Mouse (Mus musculus) heart, embryonic 15.5 days (tissue): ENCODE measurements at regions not wholly inside any gene's neighbourhood (a gene's known extent, or its start where the extent isn't known, plus 50 kb on each side); places are given as distances from the start of the nearest gene placed in this dataset.

Source experiments
- ATAC-seq: fragments of 200-750 bp; cut with Nextera tagmentation; replicated peaks from 2 replicates; pipeline ENCODE4 v1.8.0; 2017; ENCODE audit warnings: low read depth, moderate TSS enrichment; ENCODE audit not compliant: insufficient number of reproducible peaks, insufficient read depth, low FRiP score
- H3K27ac ChIP-seq: fragments of 300-500 bp; sonication (generic); 2 replicates; pipeline ENCODE4 v1.5.1; 2015; ENCODE audit warnings: mild to moderate bottlenecking, inconsistent platforms
- H3K27me3 ChIP-seq: fragments of 300-500 bp; sonication (generic); 2 replicates; pipeline ENCODE4 v1.6.1; 2015; ENCODE audit warnings: inconsistent platforms
- H3K36me3 ChIP-seq: fragments of 300-500 bp; sonication (generic); 2 replicates; pipeline ENCODE4 v1.6.1; 2015; ENCODE audit warnings: mild to moderate bottlenecking, inconsistent platforms
- H3K4me1 ChIP-seq: fragments of 300-500 bp; sonication (generic); replicated peaks from 2 replicates; pipeline ENCODE4 v1.6.1; 2015; ENCODE audit warnings: inconsistent platforms
- H3K4me2 ChIP-seq: fragments of 300-500 bp; sonication (generic); 2 replicates; pipeline ENCODE4 v1.6.1; 2015; ENCODE audit warnings: inconsistent platforms, mild to moderate bottlenecking, moderate library complexity
- H3K4me3 ChIP-seq: fragments of 300-500 bp; sonication (generic); 2 replicates; pipeline ENCODE4 v1.5.1; 2015; ENCODE audit warnings: mild to moderate bottlenecking, inconsistent platforms
- H3K9ac ChIP-seq: fragments of 300-500 bp; sonication (generic); 2 replicates; pipeline ENCODE4 v1.6.1; 2015; ENCODE audit warnings: mild to moderate bottlenecking, inconsistent platforms
- H3K9me3 ChIP-seq: fragments of 300-500 bp; sonication (generic); replicated peaks from 2 replicates; pipeline ENCODE4 v1.6.1; 2016; ENCODE audit warnings: inconsistent platforms
- WGBS: fragments of 180-500 bp; shearing (Covaris S2); methylation state at CpG from one replicate; pipeline ENCODE4 v1.1.7; 2015; ENCODE audit warnings: mixed read lengths; 5-methylcytosine and 5-hydroxymethylcytosine counted together

- 76% methylated on average over 4 of the region's 4 CpGs for WGBS
- no peak for ATAC-seq
- Histone ChIP-seq H3K27me3 (no peaks in the 10 kb centered on the region), H3K9me3 (no peaks in the 10 kb centered on the region), H3K4me2 (no peak overlapping the region), H3K4me3 (no peak overlapping the region), H3K4me1 (no peaks in the 10 kb centered on the region), H3K27ac (no peak overlapping the region), H3K36me3 (no peaks in the 10 kb centered on the region), H3K9ac (no peak overlapping the region)
Measured at GRCm38 (mm10) chr10:99654284-99654683, 105.2 kb downstream of the Csl start.

- WGBS: 43% methylated on average over 3 of the region's 3 CpGs
- Histone ChIP-seq H3K9ac (no peak overlapping the region), H3K4me3 (no peak overlapping the region), H3K27ac (no peak overlapping the region), H3K27me3 (no peaks in the 10 kb centered on the region), H3K4me2 (no peak overlapping the region), H3K9me3 (no peaks in the 10 kb centered on the region), H3K4me1 (peaks cover 7% of the 10 kb centered on the region), H3K36me3 (no peaks in the 10 kb centered on the region)
- no peak for ATAC-seq
Measured at GRCm38 (mm10) chr10:99676557-99677098, 82.8 kb downstream of the Csl start.

- H3K4me1 ChIP-seq: peaks cover 7% of the 10 kb centered on the region
- H3K9me3 ChIP-seq: no peaks in the 10 kb centered on the region
- no peak overlapping the region for H3K4me2 ChIP-seq
- H3K27me3 ChIP-seq: no peaks in the 10 kb centered on the region
- 85% methylated on average over 9 of the region's 9 CpGs for WGBS
- H3K27ac ChIP-seq: no peak overlapping the region
- no peak for ATAC-seq
- H3K4me3 ChIP-seq: no peak overlapping the region
- no peak overlapping the region for H3K9ac ChIP-seq
- no peaks in the 10 kb centered on the region for H3K36me3 ChIP-seq
Measured at GRCm38 (mm10) chr10:99678096-99678495, 81.4 kb downstream of the Csl start.

GRCm38 (mm10) chr10:99679813-99680212 lies 79.6 kb downstream of the Csl start:
- H3K36me3 ChIP-seq: no peaks in the 10 kb centered on the region
- no peak overlapping the region for H3K9ac ChIP-seq
- WGBS: 74% methylated on average over 6 of the region's 6 CpGs
- no peak for ATAC-seq
- no peak overlapping the region for H3K27ac ChIP-seq
- peaks cover 7% of the 10 kb centered on the region for H3K4me1 ChIP-seq
- no peak overlapping the region for H3K4me3 ChIP-seq
- no peaks in the 10 kb centered on the region for H3K9me3 ChIP-seq
- no peaks in the 10 kb centered on the region for H3K27me3 ChIP-seq
- H3K4me2 ChIP-seq: no peak overlapping the region

- Histone ChIP-seq H3K4me2 (no peak overlapping the region), H3K9me3 (no peaks in the 10 kb centered on the region), H3K27me3 (no peaks in the 10 kb centered on the region), H3K9ac (no peak overlapping the region), H3K4me3 (no peak overlapping the region), H3K4me1 (peaks cover under 1% of the 10 kb centered on the region), H3K27ac (no peak overlapping the region), H3K36me3 (no peaks in the 10 kb centered on the region)
- ATAC-seq: no peak
- WGBS: 75% methylated on average over 4 of the region's 4 CpGs
Measured at GRCm38 (mm10) chr10:99681932-99682331, 77.5 kb downstream of the Csl start.

- no peaks in the 10 kb centered on the region; the same call in 1 of the 2 replicates for H3K4me1 ChIP-seq
- no peak for ATAC-seq
- H3K9me3 ChIP-seq: no peaks in the 10 kb centered on the region
- H3K4me3 ChIP-seq: no peak overlapping the region
- H3K4me2 ChIP-seq: no peak overlapping the region
- no peak overlapping the region for H3K27ac ChIP-seq
- H3K9ac ChIP-seq: no peak overlapping the region
- no peaks in the 10 kb centered on the region for H3K36me3 ChIP-seq
- 87% methylated on average over 9 of the region's 9 CpGs for WGBS
- no peaks in the 10 kb centered on the region for H3K27me3 ChIP-seq
Measured at GRCm38 (mm10) chr10:99682350-99682749, 77.1 kb downstream of the Csl start.

- no peaks in the 10 kb centered on the region for H3K36me3 ChIP-seq
- no peak overlapping the region for H3K4me3 ChIP-seq
- no peaks in the 10 kb centered on the region for H3K27me3 ChIP-seq
- ATAC-seq: no peak
- H3K4me2 ChIP-seq: no peak overlapping the region
- H3K27ac ChIP-seq: no peak overlapping the region
- no peaks in the 10 kb centered on the region for H3K9me3 ChIP-seq
- no peak overlapping the region for H3K9ac ChIP-seq
- 57% methylated on average over 3 of the region's 3 CpGs for WGBS
- H3K4me1 ChIP-seq: no peaks in the 10 kb centered on the region; the same call in 1 of the 2 replicates
Measured at GRCm38 (mm10) chr10:99683310-99683709, 76.1 kb downstream of the Csl start.

- no peak overlapping the region for H3K4me2 ChIP-seq
- H3K27ac ChIP-seq: no peak overlapping the region
- no peak overlapping the region for H3K9ac ChIP-seq
- H3K36me3 ChIP-seq: no peaks in the 10 kb centered on the region
- H3K4me1 ChIP-seq: no peaks in the 10 kb centered on the region; the same call in 1 of the 2 replicates
- no peak for ATAC-seq
- H3K9me3 ChIP-seq: no peaks in the 10 kb centered on the region
- H3K4me3 ChIP-seq: no peak overlapping the region
- no peaks in the 10 kb centered on the region for H3K27me3 ChIP-seq
- WGBS: 64% methylated on average over 5 of the region's 5 CpGs
Measured at GRCm38 (mm10) chr10:99685911-99686310, 73.5 kb downstream of the Csl start.

GRCm38 (mm10) chr10:99687011-99687410 lies 72.4 kb downstream of the Csl start:
- ATAC-seq: no peak
- H3K9me3 ChIP-seq: no peaks in the 10 kb centered on the region
- no peak overlapping the region for H3K4me2 ChIP-seq
- H3K9ac ChIP-seq: no peak overlapping the region
- H3K27ac ChIP-seq: 0 out of 2 replicates have a peak overlapping the region, but pooled peaks have one; percentile 20
- H3K27me3 ChIP-seq: no peaks in the 10 kb centered on the region
- no peaks in the 10 kb centered on the region; the same call in 1 of the 2 replicates for H3K4me1 ChIP-seq
- no peaks in the 10 kb centered on the region for H3K36me3 ChIP-seq
- H3K4me3 ChIP-seq: no peak overlapping the region
- 28% methylated on average over 4 of the region's 4 CpGs for WGBS

GRCm38 (mm10) chr10:99697696-99698095 lies 61.8 kb downstream of the Csl start:
- Histone ChIP-seq H3K36me3 (no peaks in the 10 kb centered on the region), H3K9ac (no peak overlapping the region), H3K4me3 (no peak overlapping the region), H3K27me3 (no peaks in the 10 kb centered on the region), H3K4me1 (no peaks in the 10 kb centered on the region), H3K4me2 (no peak overlapping the region), H3K27ac (no peak overlapping the region), H3K9me3 (no peaks in the 10 kb centered on the region)
- 78% methylated on average over 8 of the region's 8 CpGs for WGBS
- no peak for ATAC-seq

GRCm38 (mm10) chr10:99699498-99699897 lies 60.0 kb downstream of the Csl start:
- Histone ChIP-seq H3K4me3 (no peak overlapping the region), H3K27me3 (no peaks in the 10 kb centered on the region), H3K9ac (no peak overlapping the region), H3K4me2 (no peak overlapping the region), H3K4me1 (no peaks in the 10 kb centered on the region), H3K9me3 (no peaks in the 10 kb centered on the region), H3K36me3 (no peaks in the 10 kb centered on the region), H3K27ac (no peak overlapping the region)
- 46% methylated on average over 3 of the region's 3 CpGs for WGBS
- ATAC-seq: no peak

- Histone ChIP-seq H3K9me3 (no peaks in the 10 kb centered on the region), H3K4me1 (no peaks in the 10 kb centered on the region), H3K27ac (no peak overlapping the region), H3K27me3 (no peaks in the 10 kb centered on the region), H3K36me3 (no peaks in the 10 kb centered on the region), H3K4me3 (no peak overlapping the region), H3K4me2 (no peak overlapping the region), H3K9ac (no peak overlapping the region)
- WGBS: 34% methylated on average over 2 of the region's 2 CpGs
- no peak for ATAC-seq
Measured at GRCm38 (mm10) chr10:99700052-99700777, 59.2 kb downstream of the Csl start.
